Mouse (Mus musculus): ENCODE measurements around the gene Mapkapk3. TPM values are rescaled to one million over a fixed set of nuclear protein-coding genes. Genes with fewer than 3 reads are reported as not detected.

The Mapkapk3 gene
- polyA plus RNA-seq, 1 experiment: 17.5 TPM

DNA sequence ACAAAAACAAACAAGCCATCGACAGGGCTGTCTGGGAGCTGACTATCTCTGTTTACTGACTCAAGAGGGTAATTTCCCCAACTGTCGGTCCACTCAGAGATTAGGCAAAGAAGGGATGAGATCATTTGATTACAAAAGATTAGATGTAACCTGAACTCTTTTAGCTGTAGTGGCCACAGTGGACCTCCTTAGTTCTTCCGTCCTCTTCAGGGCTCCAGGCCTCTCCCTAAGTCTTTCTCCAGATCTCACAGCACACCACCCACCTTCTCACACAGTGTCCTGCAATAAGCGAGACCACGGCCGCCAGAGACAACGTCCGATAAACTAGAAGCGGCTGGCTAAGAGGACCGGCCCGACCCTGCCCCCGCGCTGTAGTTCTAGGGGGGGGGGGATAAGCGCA lies 6.4 kb upstream of the Mapkapk3 start:
- no peak for TF ChIP-seq POLR2A (IDR thresholded peaks at IDR 0.05; ENCODE audit: low read depth, low read length)
- no peak for TF ChIP-seq CTCF (IDR thresholded peaks at IDR 0.05; ENCODE audit: borderline replicate concordance, insufficient read depth, low read length)
- H3K4me3 ChIP-seq (ENCODE audit: insufficient read depth, low read length): peak overlapping the region; percentile 36
- peak overlapping the region; percentile 59 for H3K27ac ChIP-seq (ENCODE audit: insufficient read depth, low read length)
- H3K4me1 ChIP-seq (ENCODE audit: control insufficient read depth, insufficient read depth, low read length): peaks cover 2% of the 10 kb centered on the region; the same call in 1 of the 2 replicates

- H3K4me3 ChIP-seq (ENCODE audit: insufficient read depth, low read length): peak within 1 kb of the TSS; percentile 65
- TF ChIP-seq POLR2A (IDR thresholded peaks at IDR 0.05; ENCODE audit: low read depth, low read length) (no peak), CTCF (IDR thresholded peaks at IDR 0.05; ENCODE audit: borderline replicate concordance, insufficient read depth, low read length) (no peak)
- H3K4me1 ChIP-seq (ENCODE audit: control insufficient read depth, insufficient read depth, low read length): peaks cover 2% of the 10 kb centered on the region; the same call in 1 of the 2 replicates
- peak within 1 kb of the TSS; percentile 62 for H3K27ac ChIP-seq (ENCODE audit: insufficient read depth, low read length)
Observed at GRCm38 (mm10) chr9:107296016-107296040, 6.2 kb upstream of the Mapkapk3 start, which contains the start of gene Cish. TSS of gene Cish (plus strand) at chr9:107296026.

DNA sequence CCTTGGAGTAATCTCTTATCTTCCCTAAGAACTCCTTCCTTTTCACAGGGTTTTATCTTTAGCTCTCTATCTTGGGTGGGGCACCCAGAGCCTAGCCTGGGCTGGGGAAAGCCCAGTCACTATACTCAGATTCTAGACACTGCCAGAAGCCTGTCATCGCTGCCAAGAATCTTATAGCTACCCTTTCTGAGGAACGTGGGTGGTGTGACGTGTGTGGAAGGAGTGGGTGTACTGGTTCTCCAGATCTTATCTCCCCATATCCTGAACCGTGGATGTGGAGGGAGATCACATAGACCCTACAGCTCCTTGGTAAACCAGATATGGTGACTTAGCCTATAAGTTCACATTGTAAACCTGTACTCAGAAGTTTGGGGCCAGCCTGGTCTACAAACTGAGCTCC lies 5.9 kb upstream of the Mapkapk3 start:
- Histone ChIP-seq H3K27ac (ENCODE audit: insufficient read depth, low read length) (peak overlapping the region; percentile 59), H3K4me3 (ENCODE audit: insufficient read depth, low read length) (no peak overlapping the region; the same call in 1 of the 2 replicates), H3K4me1 (ENCODE audit: control insufficient read depth, insufficient read depth, low read length) (peaks cover 2% of the 10 kb centered on the region; the same call in 1 of the 2 replicates)
- TF ChIP-seq POLR2A (IDR thresholded peaks at IDR 0.05; ENCODE audit: low read depth, low read length): no peak
- no peak for TF ChIP-seq CTCF (IDR thresholded peaks at IDR 0.05; ENCODE audit: borderline replicate concordance, insufficient read depth, low read length)

DNA sequence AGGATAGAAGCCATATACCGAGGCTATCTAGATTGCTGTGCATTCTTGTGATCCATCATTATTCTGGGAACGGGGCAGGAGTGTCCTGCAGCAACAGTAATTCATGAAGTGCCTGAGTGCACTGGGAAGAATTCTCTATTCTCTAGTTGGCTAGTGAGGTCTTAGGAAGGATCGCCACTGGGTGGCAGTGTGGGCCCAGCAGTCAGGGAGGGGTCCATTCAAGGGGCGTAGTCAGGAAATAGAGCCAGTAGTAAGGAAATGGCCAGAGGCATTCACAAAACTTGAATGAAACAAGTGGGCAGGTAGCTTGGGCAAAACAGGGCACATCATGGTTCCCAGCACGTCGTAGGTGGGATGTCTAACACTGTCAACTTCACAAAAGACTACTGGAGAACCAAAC lies 4.6 kb upstream of the Mapkapk3 start:
- Histone ChIP-seq H3K4me1 (ENCODE audit: control insufficient read depth, insufficient read depth, low read length) (peaks cover 2% of the 10 kb centered on the region; the same call in 1 of the 2 replicates), H3K4me3 (ENCODE audit: insufficient read depth, low read length) (no peak overlapping the region), H3K27ac (ENCODE audit: insufficient read depth, low read length) (no peak overlapping the region)
- TF ChIP-seq CTCF (IDR thresholded peaks at IDR 0.05; ENCODE audit: borderline replicate concordance, insufficient read depth, low read length) (peak; percentile 82), POLR2A (IDR thresholded peaks at IDR 0.05; ENCODE audit: low read depth, low read length) (no peak)

GRCm38 (mm10) chr9:107290897-107291296 lies 1.2 kb upstream of the Mapkapk3 start:
- TF ChIP-seq CTCF (IDR thresholded peaks at IDR 0.05; ENCODE audit: borderline replicate concordance, insufficient read depth, low read length) (peak; percentile 76), POLR2A (IDR thresholded peaks at IDR 0.05; ENCODE audit: low read depth, low read length) (no peak)
- Histone ChIP-seq H3K4me3 (ENCODE audit: insufficient read depth, low read length) (no peak overlapping the region), H3K27ac (ENCODE audit: insufficient read depth, low read length) (no peak overlapping the region), H3K4me1 (ENCODE audit: control insufficient read depth, insufficient read depth, low read length) (0 out of 2 replicates have a peak, but pooled peaks cover 2% of the 10 kb centered on the region)

DNA sequence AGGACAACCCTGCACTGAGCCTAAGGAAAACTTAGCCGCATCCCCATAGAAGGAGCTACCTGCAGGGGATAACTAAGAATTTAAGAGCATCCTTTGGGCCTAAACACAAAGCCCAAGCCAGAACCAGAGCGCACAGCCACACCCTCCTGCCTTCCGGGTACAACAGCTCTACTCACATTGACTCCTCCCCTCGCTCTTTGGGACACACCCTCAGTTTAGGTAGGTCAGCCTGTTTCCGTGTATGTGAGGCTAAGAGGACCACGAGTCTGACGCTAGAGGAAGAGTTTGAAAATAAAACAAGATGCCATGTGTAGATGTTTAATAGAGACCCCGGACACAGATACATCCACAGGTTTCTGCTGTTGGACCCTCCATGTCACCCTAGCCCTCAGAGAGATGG lies 966 bp downstream of the Mapkapk3 start:
- Histone ChIP-seq H3K4me3 (ENCODE audit: insufficient read depth, low read length) (peak overlapping the region; percentile 64), H3K27ac (ENCODE audit: insufficient read depth, low read length) (peak overlapping the region; percentile 63; the same call in 1 of the 2 replicates), H3K4me1 (ENCODE audit: control insufficient read depth, insufficient read depth, low read length) (no peaks in the 10 kb centered on the region; the same call in 1 of the 2 replicates)
- TF ChIP-seq POLR2A (IDR thresholded peaks at IDR 0.05; ENCODE audit: low read depth, low read length) (peak; percentile 40; the same call in 1 of the 2 replicates), CTCF (IDR thresholded peaks at IDR 0.05; ENCODE audit: borderline replicate concordance, insufficient read depth, low read length) (no peak)

DNA sequence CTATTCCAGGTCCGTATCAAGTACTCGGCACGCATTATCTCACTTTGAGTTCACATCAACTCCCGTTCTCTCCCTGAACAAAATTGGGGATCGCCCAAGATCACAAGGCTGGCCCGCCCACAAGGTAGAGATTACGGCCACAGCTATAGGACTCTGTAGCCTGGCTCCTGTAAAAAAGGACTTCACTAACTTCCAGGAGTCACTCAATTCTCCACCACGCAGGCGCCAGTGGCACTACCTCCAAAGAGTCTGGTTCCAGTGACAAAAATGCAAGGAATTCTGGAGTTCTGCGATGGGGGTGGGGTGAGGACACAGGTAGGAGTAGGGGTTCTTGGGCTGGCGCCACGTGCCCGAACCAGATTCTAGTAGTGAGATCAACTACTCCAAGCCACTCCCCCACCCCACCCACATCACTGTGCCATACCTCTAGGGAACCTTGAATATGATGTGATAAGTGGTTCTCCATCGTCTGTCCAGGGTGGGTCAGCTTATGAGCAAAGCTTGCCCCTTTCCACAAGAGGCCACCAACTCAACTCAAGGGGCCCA lies 1.5 kb downstream of the Mapkapk3 start:
- TF ChIP-seq CTCF (IDR thresholded peaks at IDR 0.05; ENCODE audit: borderline replicate concordance, insufficient read depth, low read length) (no peak), POLR2A (IDR thresholded peaks at IDR 0.05; ENCODE audit: low read depth, low read length) (no peak)
- Histone ChIP-seq H3K27ac (ENCODE audit: insufficient read depth, low read length) (no peak overlapping the region), H3K4me3 (ENCODE audit: insufficient read depth, low read length) (peak overlapping the region; percentile 64), H3K4me1 (ENCODE audit: control insufficient read depth, insufficient read depth, low read length) (no peaks in the 10 kb centered on the region; the same call in 1 of the 2 replicates)

- TF ChIP-seq POLR2A (IDR thresholded peaks at IDR 0.05; ENCODE audit: low read depth, low read length): no peak
- no peak for TF ChIP-seq CTCF (IDR thresholded peaks at IDR 0.05; ENCODE audit: borderline replicate concordance, insufficient read depth, low read length)
- H3K4me3 ChIP-seq (ENCODE audit: insufficient read depth, low read length): no peak overlapping the region
- no peak overlapping the region for H3K27ac ChIP-seq (ENCODE audit: insufficient read depth, low read length)
- H3K4me1 ChIP-seq (ENCODE audit: control insufficient read depth, insufficient read depth, low read length): no peaks in the 10 kb centered on the region; the same call in 1 of the 2 replicates
Observed at GRCm38 (mm10) chr9:107287294-107287693, 2.4 kb downstream of the Mapkapk3 start.

GRCm38 (mm10) chr9:107285009-107285408 lies 4.7 kb downstream of the Mapkapk3 start:
- no peak overlapping the region for H3K27ac ChIP-seq (ENCODE audit: insufficient read depth, low read length)
- no peak overlapping the region for H3K4me3 ChIP-seq (ENCODE audit: insufficient read depth, low read length)
- no peak for TF ChIP-seq CTCF (IDR thresholded peaks at IDR 0.05; ENCODE audit: borderline replicate concordance, insufficient read depth, low read length)
- TF ChIP-seq POLR2A (IDR thresholded peaks at IDR 0.05; ENCODE audit: low read depth, low read length): no peak
- peaks cover 4% of the 10 kb centered on the region; the same call in 1 of the 2 replicates for H3K4me1 ChIP-seq (ENCODE audit: control insufficient read depth, insufficient read depth, low read length)

DNA sequence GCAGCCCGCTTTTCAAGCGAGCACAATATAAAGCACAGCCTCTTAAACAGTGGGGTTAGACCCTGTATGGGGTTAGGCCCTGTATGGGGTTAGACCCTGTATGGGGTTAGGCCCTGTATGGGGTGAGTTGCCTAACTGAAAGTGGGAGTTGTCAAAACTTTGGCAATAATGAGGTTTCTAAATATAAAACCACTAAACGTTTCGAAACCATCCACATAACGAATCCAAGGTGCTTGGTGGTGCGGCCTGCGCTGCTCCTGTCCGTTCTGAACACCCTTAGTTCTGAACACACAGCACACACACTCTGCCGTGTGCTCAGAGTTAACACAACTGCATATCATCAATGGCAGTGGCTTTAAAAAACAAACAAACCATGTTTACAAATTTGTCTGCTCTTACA lies 6.7 kb downstream of the Mapkapk3 start:
- peaks cover 15% of the 10 kb centered on the region for H3K4me1 ChIP-seq (ENCODE audit: control insufficient read depth, insufficient read depth, low read length)
- H3K4me3 ChIP-seq (ENCODE audit: insufficient read depth, low read length): no peak overlapping the region
- TF ChIP-seq CTCF (IDR thresholded peaks at IDR 0.05; ENCODE audit: borderline replicate concordance, insufficient read depth, low read length): no peak
- no peak for TF ChIP-seq POLR2A (IDR thresholded peaks at IDR 0.05; ENCODE audit: low read depth, low read length)
- no peak overlapping the region for H3K27ac ChIP-seq (ENCODE audit: insufficient read depth, low read length)
